Mouse (Mus musculus) macrophage (primary cell): ENCODE results near the gene Pigp. TPM values are rescaled to one million over a fixed set of nuclear protein-coding genes. Genes with fewer than 3 reads are reported as not detected.
A peak's percentile ranks its signal among the peaks of the same experiment; 100 is the strongest.

Source experiments
- H3K27ac ChIP-seq: fragments of 350-480 bp; formaldehyde crosslinking; 2 replicates; pipeline ENCODE4 v1.9.0; 2021
- H3K36me3 ChIP-seq: fragments of 350-480 bp; formaldehyde crosslinking; 2 replicates; pipeline ENCODE4 v1.9.0; 2021; ENCODE audit errors: inconsistent target
- H3K4me3 ChIP-seq: fragments of 350-480 bp; formaldehyde crosslinking; 2 replicates; pipeline ENCODE4 v1.9.0; 2021; ENCODE audit errors: inconsistent target
- H3K79me2 ChIP-seq: fragments of 350-480 bp; formaldehyde crosslinking; 2 replicates; pipeline ENCODE4 v1.9.0; 2021; ENCODE audit errors: inconsistent target
- WGBS: methylation state at CpG from one replicate; pipeline ENCODE4 v1.1.7; 2026; ENCODE audit warnings: inconsistent platforms; ENCODE audit not compliant: missing documents; 5-methylcytosine and 5-hydroxymethylcytosine counted together
- polyA plus RNA-seq: library from polyadenylated mRNA; stranded (reverse); fragments of 250-400 nt; gene quantifications from 3 replicates; pipeline ENCODE4 v1.2.4, GENCODE M21; 2018; ENCODE audit warnings: inconsistent platforms
- total RNA-seq, 78 experiments: library from RNA; depleted of rRNA; stranded (reverse); fragments of 250-400 nt; gene quantifications; 1 replicate in 9 of 78; 2 replicates in 24 of 78; 3 replicates in 43 of 78; 4 replicates in 2 of 78; pipeline ENCODE4 v1.2.4; 2018; ENCODE audit warnings: inconsistent platforms in 56 of 78

Gene Pigp
- total RNA-seq (2018; cell fraction: chromatin; rRNA removed): 10 to 100 TPM in 11 of 26 experiments, 1 to 10 TPM in 15; 1.7 to 29.0 (median 8.6) TPM
- total RNA-seq (2018; cell fraction: cytosol; rRNA removed): 10 to 100 TPM; 21.0 to 47.2 (median 26.9) TPM
- 10 to 100 TPM in 20 of 26 experiments, 1 to 10 TPM in 6; 4.5 to 39.8 (median 16.2) TPM for total RNA-seq (2018; cell fraction: nucleus; rRNA removed)
- polyA plus RNA-seq: 19.2 to 31.0 TPM (median 24.7 TPM) in 3 replicates

GRCm38 (mm10) chr16:94371301-94371931, at the start of gene Pigp:
TSS of gene Pigp (minus strand) at chr16:94371842.
- H3K79me2 ChIP-seq: peaks cover 46% of the 10 kb centered on the region
- no peaks in the 10 kb centered on the region for H3K36me3 ChIP-seq
- H3K4me3 ChIP-seq: peak within 1 kb of the TSS; percentile 28
- H3K27ac ChIP-seq: no peak within 1 kb of the TSS
- 1% methylated on average over 37 of the region's 43 CpGs for WGBS

- Histone ChIP-seq H3K79me2 (no peaks in the 10 kb centered on the region), H3K36me3 (peaks cover 11% of the 10 kb centered on the region), H3K4me3 (no peak overlapping the region), H3K27ac (no peak overlapping the region)
- WGBS: 94% methylated on average over 3 of the region's 3 CpGs
These were observed 48.9 kb upstream of the Pigp start for GRCm38 (mm10) chr16:94420498-94420897.

DNA sequence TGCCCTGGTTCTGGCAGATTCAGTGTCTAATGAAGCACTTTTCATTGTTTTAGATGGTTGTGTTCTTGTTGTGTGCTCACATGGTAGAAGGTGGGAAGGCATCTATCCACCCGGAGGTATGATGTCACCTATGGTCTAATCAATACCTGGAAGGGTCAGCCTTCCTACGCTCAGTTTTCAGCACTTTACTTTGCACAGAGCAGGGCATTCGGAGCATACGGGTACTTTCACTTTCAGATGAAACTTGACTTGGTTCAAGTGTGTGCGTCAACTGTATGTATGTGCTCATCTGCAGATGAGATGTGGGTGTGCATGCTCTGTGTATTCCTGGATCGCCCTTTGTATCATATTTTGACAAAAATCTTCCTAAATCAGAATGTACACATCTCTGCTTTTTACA, 42.5 kb upstream of the Pigp start:
- WGBS: 92% methylated on average over 6 of the region's 6 CpGs
- Histone ChIP-seq H3K4me3 (no peak overlapping the region), H3K27ac (no peak overlapping the region), H3K79me2 (no peaks in the 10 kb centered on the region), H3K36me3 (0 out of 2 replicates have a peak, but pooled peaks cover 3% of the 10 kb centered on the region)

DNA sequence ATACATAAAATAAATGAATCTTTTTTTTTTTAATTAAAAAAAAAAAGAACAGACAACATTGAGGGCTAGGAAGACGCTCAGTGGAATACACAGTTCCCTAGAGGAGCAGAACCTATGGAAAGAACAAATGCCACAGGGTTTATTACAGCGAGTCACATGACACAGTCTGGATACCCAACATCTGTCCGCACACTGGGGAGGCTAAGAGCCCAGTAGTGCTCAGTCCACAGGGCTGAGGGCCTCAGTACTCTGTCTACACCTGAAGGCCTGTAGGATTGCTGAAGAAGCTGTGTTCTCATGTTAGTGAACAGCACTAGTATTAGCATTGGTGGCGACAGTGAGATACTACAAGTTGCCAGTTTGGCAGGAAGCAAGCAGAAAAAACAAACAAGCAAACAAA, 41.1 kb upstream of the Pigp start:
- no peak overlapping the region for H3K27ac ChIP-seq
- 0 out of 2 replicates have a peak, but pooled peaks cover 3% of the 10 kb centered on the region for H3K36me3 ChIP-seq
- no peaks in the 10 kb centered on the region for H3K79me2 ChIP-seq
- H3K4me3 ChIP-seq: no peak overlapping the region
- WGBS: 96% methylated on average over 4 of the region's 4 CpGs

DNA sequence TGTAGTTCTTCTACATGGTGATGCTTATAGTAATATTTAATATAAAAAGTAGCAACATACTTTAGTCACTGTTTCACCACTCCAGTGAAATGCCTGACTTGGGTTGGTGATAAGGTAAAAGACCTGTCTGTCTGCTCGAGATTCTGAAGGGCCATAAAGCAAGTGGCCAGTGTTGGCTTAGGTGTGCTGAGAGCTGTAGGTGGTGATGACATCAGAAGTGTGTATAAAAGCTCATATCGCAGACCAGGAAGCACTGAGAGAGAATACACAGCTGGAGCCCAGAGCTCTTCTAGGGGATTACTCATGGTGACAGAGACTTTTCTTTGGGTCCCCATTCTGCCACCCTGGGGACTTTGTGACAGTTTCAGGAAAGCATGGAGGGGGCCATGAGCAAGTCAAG, 40.6 kb upstream of the Pigp start:
- H3K27ac ChIP-seq: no peak overlapping the region
- WGBS: 94% methylated on average over 2 of the region's 2 CpGs
- H3K36me3 ChIP-seq: 0 out of 2 replicates have a peak, but pooled peaks cover 3% of the 10 kb centered on the region
- no peak overlapping the region for H3K4me3 ChIP-seq
- H3K79me2 ChIP-seq: no peaks in the 10 kb centered on the region

GRCm38 (mm10) chr16:94411287-94411686, 39.6 kb upstream of the Pigp start:
- Histone ChIP-seq H3K36me3 (0 out of 2 replicates have a peak, but pooled peaks cover 3% of the 10 kb centered on the region), H3K4me3 (no peak overlapping the region), H3K27ac (no peak overlapping the region), H3K79me2 (no peaks in the 10 kb centered on the region)
- 75% methylated on average over 3 of the region's 3 CpGs for WGBS

GRCm38 (mm10) chr16:94402185-94402584, 30.5 kb upstream of the Pigp start:
- no peaks in the 10 kb centered on the region for H3K79me2 ChIP-seq
- 89% methylated on average over 4 of the region's 4 CpGs for WGBS
- H3K4me3 ChIP-seq: no peak overlapping the region
- H3K27ac ChIP-seq: no peak overlapping the region
- no peaks in the 10 kb centered on the region for H3K36me3 ChIP-seq

GRCm38 (mm10) chr16:94401636-94402035, 30.0 kb upstream of the Pigp start:
- Histone ChIP-seq H3K4me3 (no peak overlapping the region), H3K79me2 (no peaks in the 10 kb centered on the region), H3K36me3 (no peaks in the 10 kb centered on the region), H3K27ac (no peak overlapping the region)
- WGBS: 88% methylated on average over 2 of the region's 2 CpGs

GRCm38 (mm10) chr16:94399141-94399540, 27.5 kb upstream of the Pigp start:
- 96% methylated on average over 2 of the region's 2 CpGs for WGBS
- Histone ChIP-seq H3K36me3 (no peaks in the 10 kb centered on the region), H3K79me2 (no peaks in the 10 kb centered on the region), H3K4me3 (no peak overlapping the region), H3K27ac (no peak overlapping the region)

DNA sequence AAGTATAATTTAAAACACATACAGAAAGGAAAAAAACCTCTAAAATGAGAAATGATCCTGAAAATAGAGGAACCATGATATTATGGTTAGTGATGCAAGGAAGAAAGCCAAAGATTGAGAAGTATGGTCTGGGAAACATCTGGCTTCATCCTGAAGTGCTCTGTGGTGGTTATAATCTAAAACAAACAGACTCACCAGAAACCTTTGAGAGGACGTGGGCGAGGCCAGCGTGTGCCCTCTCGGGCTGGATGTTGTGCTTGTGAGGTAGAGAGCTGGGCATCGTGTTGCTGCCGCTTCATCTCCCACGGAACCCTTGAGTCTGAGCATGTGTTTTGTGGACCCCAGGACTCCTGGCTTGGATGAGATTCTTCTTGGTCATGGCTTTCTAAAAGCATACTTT, 25.0 kb upstream of the Pigp start:
- WGBS: 23% methylated on average over 6 of the region's 7 CpGs
- no peak overlapping the region for H3K4me3 ChIP-seq
- H3K79me2 ChIP-seq: no peaks in the 10 kb centered on the region
- no peaks in the 10 kb centered on the region for H3K36me3 ChIP-seq
- no peak overlapping the region for H3K27ac ChIP-seq

DNA sequence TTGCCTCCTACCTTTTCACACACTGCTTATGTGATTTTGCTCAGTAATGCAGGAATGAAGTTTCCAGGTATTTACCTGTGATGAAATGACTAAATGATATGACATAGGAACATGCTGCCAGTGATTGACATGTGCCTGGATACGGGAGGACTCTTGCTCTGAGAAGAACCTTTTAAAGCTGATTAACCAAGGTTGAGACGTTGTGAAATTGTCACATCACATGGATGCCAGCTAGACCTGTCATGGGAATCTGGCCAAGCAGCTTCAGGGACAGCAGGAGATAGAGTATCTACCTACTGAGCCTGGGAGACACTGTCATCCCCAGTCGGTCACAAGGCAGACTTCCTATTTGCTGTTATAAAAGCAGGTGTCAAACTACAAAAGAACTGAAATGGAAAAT, 23.4 kb upstream of the Pigp start:
- 84% methylated on average over 3 of the region's 3 CpGs for WGBS
- H3K4me3 ChIP-seq: no peak overlapping the region
- no peaks in the 10 kb centered on the region for H3K79me2 ChIP-seq
- H3K36me3 ChIP-seq: no peaks in the 10 kb centered on the region
- no peak overlapping the region for H3K27ac ChIP-seq

DNA sequence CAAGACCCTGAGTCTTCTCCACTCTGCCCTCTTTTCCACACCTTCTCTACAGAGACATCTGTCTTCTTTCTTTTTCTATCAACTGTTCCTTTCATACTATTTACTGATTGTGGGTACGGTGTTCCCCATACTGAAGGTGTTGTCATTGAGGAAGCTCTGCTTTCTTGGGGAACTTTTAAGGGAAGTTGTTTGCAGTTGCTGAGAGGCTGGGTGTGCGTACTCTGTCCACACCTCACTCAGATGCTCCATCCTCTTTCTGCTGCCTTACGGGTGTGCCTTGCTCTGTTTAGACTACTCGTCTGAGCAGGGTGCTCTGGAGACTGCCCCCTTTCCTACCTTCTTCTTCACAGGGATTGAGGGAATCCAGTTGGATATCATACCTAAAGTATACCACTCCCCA, 20.7 kb upstream of the Pigp start:
- Histone ChIP-seq H3K79me2 (no peaks in the 10 kb centered on the region), H3K4me3 (no peak overlapping the region), H3K27ac (no peak overlapping the region), H3K36me3 (no peaks in the 10 kb centered on the region)
- 46% methylated on average over 4 of the region's 4 CpGs for WGBS

GRCm38 (mm10) chr16:94387690-94388089, 16.0 kb upstream of the Pigp start:
- WGBS: 90% methylated on average over 7 of the region's 7 CpGs
- Histone ChIP-seq H3K79me2 (peaks cover under 1% of the 10 kb centered on the region; the same call in 1 of the 2 replicates), H3K36me3 (no peaks in the 10 kb centered on the region), H3K4me3 (no peak overlapping the region), H3K27ac (no peak overlapping the region)

DNA sequence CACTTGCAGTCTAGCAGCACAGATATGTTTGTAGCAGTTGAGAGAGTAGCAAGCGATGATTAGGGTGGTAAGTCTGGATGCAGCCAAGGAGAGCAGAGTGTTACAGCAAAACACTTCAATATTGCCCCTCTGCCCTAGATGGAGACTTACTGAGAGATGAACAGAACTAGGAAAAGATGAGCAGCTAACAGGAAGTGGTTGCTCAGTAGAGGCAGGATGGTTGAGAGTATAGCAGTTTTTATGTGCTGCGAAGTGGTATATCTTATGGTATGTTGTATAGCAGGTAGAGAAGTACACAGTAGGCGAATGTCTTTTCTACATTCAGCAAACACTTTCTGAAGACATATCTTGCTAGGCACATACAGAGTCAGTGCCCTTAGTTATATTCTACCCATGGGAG, 11.6 kb upstream of the Pigp start:
- Histone ChIP-seq H3K4me3 (no peak overlapping the region), H3K36me3 (no peaks in the 10 kb centered on the region), H3K27ac (no peak overlapping the region), H3K79me2 (peaks cover 42% of the 10 kb centered on the region; the same call in 1 of the 2 replicates)
- 96% methylated on average over 3 of the region's 3 CpGs for WGBS

DNA sequence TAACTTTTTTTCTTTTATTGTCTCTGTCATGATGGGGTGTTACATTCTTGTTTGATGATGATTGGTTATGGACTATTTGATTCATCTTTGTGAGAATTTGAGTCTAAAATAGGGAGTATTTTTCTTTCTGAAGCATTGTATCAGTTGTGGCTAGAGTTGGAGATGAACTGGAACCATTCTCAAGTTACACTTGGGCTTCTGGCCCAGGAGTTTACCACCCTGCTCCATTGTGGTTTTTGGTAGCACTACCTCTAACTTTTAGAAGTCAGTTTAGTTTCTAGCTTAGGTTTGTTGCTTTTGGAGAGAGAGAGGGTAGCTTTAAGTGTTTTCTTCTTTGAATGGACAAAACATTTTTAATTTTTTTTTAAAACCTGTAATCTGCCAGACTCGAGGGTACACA, 7.7 kb upstream of the Pigp start:
- Histone ChIP-seq H3K27ac (no peak overlapping the region), H3K4me3 (no peak overlapping the region), H3K79me2 (peaks cover 76% of the 10 kb centered on the region), H3K36me3 (no peaks in the 10 kb centered on the region)
- WGBS: 78% methylated on average over 1 of the region's 1 CpGs
